Mouse (Mus musculus) lung, postnatal 14 days (tissue): ENCODE results near the gene B4galt5.

ENCODE experiments used
- DNase-seq: peaks from one replicate; pipeline ENCODE4 v3.0.0; 2021

Gene B4galt5

DNA sequence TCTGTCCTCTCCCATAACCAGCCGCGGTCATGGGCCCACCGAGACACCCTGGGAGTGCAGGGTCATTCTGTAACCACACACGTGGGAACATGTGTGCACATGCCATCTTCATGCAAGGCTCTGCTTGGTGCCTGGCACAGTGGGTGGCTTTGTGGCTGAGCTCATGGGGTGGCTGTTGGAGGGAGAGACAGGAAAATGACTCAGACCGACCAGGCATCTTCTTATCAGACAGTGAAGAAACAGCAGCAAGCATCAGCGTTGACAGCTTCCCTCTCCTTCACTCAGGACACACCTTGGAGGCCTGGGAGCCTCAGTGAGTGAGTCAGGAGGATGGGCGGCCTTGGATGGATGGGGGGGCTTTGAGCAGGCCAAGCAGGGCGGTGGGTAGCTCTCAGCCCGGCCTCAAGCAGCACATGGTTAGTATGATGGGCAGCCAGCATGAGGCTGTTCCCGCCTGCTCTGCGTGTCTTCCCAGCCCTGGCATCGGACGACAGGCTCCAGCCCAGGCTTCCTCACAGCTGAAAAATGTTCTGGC is 75.7 kb downstream of the B4galt5 start:
- DNase-seq, result no peak

DNA sequence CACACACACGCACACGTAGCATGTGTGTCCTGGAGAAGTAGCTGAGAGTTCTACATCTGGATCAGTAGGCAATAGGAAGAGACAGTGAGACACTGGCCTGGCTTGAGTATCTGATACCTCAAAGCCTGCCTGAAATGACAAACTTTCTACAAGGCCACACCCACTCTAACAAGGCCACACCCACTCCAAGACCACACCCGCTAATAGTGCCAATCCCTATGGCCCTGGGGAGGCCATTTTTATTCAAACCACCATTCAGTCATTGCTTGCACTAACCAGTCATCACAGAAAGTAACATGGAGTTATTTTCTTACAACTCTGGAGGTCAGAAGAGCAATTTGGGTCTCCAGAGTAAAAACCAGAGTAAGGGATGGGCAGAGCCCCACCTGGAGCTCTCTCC is 76.3 kb downstream of the B4galt5 start:
- DNase-seq, result no peak

DNA sequence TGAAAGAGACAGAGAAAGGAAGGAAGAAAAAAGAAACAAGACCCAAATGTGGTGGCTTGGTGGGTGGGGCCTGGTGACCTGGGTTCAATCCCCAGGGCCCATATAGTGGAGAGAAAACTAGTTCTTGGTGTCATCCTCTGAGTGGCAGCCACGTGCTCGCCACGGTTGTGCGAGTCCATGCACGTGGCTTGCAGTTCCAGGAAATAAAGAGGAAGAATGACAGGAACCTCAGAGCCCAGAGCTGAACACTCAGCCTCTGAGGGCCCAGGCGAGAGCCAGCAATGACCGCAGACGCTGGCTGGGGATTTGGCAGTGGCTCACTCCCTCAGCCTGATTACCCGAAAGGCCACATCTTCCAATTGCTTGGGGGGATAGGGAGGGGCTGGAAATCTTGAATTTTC is 77.9 kb downstream of the B4galt5 start:
- DNase-seq, result peak; percentile 9

DNA sequence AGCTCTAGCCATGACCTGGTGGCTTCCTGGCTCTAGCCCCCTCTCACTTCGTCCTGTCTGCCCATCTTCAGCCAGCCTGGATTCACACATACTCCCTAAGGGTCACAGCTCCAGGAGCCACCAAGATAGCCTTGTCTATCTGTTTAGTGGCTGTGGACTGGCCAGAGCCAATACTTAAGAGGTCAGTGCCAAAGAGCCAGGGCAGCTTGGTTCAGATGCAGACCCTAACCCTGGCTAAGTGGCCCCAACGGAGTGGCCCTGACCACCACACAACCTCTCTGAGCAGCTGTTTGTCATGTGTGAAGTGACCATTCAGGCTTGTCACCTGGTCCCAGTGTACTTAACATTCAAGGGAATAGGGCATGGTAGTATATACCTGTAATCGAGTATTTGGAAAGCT is 78.5 kb downstream of the B4galt5 start:
- DNase-seq, result peak; percentile 0

DNA sequence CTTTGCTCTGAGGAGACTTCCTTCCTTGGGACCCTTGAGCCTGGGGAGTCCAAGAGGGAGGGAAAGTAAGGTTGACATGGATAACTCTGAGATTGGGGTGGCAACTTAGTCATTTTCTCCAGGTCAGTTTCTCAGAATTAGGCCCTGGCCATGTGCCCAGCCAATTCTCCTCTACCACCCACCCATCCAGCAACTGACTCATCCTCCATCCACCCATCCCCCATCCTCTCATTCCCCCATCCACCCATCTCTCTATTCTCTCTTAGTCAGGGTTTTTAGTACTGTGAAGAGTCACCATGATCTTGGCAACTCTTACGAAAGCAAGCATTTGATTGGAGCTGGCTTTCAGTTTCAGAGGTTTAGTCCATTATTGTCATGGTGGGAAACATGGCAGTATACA is 80.3 kb downstream of the B4galt5 start:
- peak; percentile 0 for DNase-seq

DNA sequence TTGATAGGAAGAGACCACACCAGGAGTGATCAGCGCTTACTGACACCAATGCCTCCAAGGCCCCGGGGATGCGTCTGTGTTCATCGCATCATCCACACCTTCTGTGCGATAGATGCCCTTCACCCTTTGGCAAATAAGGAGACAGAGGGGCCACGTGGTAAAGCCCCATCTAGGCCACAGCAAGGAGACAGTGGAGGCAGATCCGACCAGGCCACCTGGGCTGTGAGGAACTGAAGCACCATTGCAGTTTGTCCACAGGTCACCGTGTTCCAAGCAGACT is 80.6 kb downstream of the B4galt5 start:
- DNase-seq, result peak; percentile 0

DNA sequence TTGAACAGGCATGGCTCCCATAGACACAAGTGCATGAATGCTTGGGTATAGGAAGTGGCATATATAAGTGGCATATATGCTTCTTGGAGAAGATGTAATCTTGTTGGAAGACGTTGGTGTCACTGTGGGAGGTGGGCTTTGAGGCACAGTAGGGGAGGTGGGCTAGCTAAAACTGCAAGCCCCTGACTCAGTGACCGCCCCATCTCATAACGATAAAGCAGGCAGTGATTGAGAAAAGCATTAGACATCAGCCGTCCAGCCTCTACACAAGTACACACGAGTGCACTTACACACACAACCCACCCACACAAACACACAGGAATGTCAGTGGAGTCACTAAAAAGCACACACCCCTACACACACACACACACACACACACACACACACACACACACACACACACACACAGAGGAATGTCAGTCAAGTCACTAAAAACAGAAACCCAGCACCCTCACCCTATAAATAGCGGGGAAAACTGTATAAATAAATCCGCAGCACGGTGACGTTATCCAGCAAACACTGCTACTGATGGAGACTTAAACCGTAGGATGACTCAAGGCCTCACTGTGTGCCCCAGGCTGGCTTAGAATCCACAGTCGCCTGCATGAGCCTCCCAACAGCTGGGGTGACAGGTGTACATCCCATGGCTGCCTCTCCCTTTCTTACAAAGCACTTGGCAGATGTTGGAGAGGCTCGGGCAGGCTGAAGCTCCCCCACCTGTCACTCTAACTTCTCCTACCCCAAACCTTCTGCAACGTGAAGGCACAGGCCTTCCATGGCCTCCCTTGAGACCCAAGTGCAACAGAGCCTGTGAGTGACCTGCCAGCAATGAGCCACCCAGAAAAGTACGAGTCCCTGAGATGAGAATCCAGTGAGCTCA is 81.2 kb downstream of the B4galt5 start:
- DNase-seq, result peak; percentile 0

DNA sequence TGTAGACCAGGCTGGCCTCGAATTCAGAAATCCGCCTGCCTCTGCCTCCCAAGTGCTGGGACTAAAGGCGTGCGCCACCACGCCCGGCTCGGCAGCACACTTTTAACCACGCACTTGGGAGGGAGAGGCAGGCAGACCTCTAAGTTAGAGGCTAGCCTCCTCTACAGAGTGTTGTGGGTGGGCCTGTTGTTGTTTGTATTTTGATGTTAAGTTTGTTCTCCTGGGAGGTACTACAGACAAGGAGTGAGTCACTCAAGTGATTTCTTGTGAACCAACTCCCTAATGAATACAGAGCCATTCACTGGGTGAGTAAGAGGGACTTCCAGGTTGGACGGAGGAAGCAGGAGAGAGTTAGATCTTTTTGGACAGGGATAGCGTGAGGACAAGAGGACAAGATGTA is 82.8 kb downstream of the B4galt5 start:
- peak; percentile 0 for DNase-seq

DNA sequence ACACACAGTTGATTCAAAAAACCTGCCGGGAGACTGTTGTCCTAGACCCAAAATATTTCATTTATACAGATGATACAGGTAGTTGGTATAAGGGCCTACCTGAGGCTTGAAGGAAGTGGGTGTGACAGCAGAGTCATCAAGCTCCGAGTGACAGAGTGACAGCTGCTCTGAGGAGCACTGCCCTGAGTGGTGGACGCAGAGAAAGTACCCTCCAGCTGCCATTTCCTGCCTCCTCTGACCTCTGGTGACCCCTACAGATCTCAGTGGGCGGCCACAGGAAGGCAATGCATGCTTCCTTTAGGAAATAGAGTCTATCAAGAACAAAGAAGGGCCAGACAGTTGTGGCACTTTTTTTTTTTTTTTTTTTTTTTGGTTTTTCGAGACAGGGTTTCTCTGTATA is 83.2 kb downstream of the B4galt5 start:
- peak; percentile 26 for DNase-seq

DNA sequence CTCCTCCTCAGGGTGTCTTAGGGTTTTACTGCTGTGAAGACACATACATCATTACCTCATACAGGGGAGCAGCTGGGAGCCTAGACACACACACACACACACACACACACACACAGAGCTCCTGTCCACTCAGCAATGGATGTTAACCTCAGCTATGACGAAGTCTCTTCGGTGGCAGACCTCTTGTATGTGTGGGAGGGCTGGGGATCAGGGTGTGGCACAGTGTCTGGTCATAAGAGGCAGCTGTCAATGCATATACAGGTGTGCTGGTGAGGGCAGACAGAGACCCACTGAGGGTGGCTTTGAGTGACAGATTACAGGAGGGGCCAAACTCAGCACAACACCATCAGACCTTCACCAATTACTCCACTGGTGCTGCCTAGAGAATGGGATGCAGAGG is 84.0 kb downstream of the B4galt5 start:
- DNase-seq, result no peak

DNA sequence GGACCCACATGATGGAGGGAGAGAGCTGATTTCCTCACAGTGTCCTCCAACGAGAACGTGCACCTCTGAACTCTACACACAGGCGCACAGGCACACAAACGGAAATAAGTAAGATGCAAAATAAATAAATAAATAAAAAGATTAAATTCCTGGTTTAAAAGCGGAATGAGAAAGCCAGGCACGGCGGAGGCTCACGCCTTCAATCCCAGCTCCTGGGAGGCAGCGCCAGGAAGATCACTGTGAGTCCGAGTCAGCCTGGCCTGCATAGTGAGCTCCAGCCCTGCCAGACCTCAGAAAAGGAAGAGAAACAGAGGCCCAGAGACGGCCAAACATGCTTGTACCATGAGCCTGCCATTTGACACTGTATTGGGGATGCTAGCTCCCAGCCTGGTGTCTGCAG is 85.1 kb downstream of the B4galt5 start:
- no peak for DNase-seq

DNA sequence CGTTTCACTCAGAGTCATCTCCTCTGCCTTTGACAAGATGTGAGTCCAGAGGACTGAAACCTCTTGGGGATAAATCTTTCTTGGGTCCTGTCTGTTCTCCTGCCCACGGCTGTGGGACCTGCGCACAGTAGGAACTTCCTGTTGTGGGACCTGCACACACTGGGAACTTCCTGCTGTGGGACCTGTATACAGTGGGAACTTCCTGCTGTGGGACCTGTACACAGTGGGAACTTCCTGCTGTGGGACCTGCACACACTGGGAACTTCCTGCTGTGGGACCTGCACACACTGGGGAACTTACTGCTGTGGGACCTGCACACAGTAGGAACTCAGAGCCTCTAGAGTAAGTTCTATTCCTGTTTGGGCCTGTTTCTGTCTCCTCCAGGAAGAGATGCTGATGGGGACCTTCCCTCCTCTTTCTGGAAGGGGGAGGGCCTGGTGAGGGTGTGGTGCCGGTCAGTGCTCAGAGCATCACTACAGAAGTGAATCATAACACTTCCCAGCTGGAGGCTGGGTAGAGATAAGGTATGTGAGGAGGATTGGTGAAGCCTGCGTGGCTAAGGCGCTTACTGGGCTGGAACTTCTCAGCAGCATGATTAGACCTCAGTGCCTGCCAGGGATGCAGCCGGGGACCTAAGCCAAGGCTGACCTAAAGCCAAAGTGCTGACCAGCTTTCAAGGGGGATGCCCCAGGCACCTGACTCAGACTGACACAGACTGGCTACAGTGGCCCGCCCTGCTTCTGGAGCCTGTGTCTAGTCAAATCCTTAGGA is 85.8 kb downstream of the B4galt5 start:
- peak; percentile 40 for DNase-seq

DNA sequence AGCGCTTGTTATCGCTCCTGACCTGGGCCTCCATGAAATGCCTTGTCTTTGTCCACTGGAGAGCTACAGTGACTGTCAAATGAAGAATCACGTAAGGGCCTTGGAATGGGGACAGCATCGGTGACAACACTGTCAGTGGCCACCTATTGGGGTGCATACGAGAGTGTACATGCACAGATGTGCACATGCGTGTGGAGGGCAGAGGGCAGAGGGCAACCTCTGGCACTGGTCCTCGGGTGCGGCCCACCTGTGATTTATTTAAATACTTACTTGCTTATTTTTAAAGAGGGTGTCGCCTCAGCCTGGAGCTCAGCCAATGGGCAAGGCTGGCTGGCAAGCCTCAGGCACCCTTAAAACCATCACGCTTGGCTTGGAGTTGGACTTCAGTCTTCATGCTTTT is 86.5 kb downstream of the B4galt5 start:
- DNase-seq, result no peak

DNA sequence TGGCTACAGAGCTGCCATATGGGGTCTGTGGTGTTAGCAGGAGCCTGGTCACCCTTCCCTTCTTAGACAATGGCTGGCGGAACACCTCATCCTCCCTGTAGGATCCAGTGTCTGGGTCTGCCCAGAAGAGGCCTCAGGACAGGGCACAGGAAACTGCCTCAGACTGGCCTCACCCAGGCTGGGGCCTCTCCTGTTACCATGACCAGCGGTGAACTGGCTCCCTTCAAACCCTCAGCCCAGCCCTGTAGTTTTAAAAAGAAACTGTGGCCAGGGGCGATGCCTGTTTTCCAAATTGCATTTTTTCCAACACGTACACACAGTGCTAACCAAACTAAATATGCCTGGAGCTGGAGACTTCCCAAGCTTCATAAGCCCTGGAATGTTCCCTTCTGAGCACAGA is 87.9 kb downstream of the B4galt5 start:
- DNase-seq, result peak; percentile 53

DNA sequence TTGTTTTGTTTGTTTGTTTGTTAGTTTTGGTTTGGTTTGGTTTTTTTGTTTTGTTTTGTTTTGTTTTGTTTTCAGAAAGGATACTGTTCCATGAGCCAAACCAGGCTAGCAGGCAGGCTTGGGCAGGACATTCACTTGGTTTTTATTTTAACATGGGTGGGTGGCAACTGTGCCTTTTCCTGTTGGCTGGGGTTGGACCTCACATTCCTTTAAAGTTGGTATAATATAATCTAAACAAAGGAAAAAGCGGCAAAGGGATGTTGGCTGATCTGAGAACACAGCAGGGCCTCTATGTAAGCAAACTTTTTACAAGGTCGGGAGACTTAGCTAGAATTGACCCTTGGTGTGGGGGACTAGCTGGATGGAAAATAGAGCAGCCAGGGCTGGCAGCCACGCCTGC is 91.2 kb downstream of the B4galt5 start:
- DNase-seq, result no peak

DNA sequence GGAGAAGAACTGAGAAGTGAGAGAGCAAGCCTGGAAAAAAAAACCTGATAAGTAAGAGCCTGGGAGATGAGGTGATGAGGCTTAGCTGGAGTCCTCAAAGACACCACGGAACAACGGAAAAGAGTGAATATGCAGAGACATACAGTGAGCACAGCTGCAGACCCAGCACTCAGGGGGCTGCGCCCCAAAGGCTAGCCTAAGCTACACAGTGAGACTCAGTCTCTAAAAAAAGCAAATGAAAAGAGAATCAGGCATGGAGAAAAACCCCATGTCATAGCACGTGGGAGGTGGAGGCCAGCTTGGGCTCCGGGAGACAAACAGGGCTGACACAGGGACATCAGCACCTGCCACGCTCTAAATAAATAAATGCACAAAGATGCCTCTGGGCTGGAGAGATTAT is 94.2 kb downstream of the B4galt5 start:
- DNase-seq, result no peak

DNA sequence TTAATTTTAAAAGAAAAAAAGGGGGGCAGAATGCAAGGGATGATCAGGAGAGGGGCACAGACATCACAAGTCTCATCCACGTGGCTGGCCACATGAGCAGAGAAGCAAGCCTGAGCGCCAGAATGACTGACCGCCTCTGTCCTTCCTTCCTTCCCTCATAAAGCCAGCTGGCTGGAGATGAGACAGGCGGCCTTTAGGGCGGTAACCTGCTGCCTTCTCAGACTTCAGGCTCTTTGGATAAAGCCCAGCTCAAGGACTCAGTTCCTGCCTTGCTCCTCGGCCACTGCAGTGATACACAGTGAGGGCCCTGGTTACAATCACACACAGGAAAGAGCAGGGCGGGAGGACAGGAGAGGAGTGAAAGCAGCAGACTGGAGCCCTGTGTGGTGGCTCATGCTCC is 94.8 kb downstream of the B4galt5 start:
- peak; percentile 68 for DNase-seq

DNA sequence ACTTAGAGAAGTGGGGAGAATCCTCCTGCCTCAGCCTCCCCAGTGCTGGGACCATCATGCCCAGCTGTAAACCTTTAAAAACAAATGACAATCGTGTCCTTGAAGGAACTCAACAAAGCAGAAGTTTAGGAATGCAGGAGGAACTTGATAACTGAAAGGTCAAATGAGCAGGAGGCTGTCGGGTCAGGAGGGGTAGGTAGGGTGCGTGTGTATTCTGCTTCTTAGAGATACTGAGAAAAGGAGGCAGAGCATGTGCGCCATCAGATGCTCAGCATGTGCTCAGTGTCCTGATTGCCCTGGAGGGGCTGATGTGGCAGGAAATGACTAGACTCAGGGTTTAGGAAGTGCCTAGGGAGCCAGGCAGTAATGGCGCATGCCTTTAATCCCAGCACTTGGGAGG is 95.5 kb downstream of the B4galt5 start:
- DNase-seq, result no peak

DNA sequence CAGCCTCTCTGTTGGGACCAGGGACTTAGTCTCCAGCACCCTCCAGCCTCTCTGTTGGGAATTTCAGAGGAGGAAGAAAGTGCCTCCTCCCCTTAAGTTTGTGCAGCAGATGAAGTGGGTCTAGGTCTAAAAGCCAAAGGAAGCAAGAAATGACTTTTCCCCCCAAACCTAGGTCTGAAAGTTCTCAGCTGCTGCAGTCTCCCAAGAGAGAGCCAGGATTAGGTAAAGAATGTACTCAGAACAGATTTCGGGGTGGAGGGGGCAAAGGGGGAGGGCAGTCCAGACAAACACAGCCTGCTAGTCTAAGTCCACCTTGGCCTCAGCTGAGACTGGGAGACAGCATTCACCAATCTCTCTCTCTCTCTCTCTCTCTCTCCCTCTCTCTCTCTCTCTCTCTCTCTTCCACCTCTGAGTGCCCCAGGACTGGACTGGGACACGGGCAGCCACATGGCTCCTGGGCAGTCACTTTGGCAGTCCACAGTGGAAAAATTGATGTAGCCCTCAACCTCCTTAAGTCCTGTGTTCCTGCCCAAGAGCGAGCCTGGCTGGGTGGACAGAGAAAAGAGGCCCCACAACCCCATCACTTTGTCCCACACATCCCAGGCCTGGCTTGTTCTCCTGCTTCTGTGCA is 96.8 kb downstream of the B4galt5 start:
- peak; percentile 28 for DNase-seq

DNA sequence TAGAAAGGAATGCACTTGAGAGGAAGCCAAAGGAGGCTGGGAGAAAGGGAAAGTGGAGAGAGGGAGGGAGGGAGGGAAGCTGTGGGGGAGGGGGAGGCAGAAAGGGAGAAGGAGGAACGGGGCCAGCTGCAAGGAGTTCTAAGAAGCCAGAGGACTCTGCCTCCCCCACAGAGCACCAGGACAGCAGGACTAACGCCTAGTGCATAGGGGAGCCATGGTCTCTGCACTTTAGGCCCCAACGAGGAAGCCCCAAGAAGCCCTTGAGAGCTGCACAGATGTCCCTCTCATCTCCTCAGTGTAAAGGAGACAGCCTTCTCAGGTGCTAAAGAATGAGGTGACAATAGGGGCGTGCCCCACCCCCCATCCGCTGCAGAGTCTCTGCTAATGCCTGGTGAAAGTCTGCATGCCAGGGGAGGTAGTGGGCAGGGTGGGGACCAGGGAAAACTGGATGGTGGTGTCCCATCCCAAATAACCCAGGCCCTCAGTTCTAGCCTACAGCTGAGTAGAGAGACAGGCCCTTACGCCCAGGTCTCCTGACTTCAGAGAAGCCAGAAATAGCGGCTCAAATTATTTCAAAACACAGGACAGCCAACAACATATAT is 98.1 kb downstream of the B4galt5 start:
- peak; percentile 68 for DNase-seq

DNA sequence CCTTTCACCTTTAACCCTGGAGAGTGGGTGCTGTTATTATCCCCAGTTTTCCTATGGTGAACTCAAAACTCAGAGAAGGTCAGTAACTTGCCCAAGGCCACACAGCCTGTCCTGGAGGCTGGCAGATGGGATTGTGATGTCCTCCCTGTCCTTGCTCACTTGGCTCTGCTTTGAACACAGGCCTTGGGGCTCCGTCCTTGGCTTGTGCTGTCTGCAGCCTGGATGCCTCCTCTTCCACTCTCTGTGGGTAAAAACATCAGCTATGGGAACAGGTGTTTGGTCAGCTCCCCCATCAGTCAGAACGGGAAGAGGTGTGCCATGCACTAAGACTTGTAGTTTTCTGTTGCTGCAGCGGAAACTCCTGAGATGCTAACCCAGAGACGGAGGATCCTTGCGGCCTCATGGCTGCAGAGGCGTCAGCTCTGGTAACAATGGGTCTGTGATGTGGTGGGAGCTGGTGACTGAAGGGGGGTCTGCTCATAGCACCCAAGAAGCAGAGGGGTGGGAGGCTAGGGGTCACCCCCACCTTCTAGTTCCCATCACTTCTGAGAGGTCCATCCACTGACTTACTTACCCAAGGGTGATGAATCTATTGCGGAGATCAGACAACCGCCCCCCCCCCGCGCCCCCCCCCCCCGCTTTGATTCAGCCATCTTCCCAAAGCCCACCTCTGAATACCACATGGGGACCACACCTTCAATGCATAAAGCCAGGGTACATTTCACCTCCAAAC is 98.8 kb downstream of the B4galt5 start:
- no peak for DNase-seq

DNA sequence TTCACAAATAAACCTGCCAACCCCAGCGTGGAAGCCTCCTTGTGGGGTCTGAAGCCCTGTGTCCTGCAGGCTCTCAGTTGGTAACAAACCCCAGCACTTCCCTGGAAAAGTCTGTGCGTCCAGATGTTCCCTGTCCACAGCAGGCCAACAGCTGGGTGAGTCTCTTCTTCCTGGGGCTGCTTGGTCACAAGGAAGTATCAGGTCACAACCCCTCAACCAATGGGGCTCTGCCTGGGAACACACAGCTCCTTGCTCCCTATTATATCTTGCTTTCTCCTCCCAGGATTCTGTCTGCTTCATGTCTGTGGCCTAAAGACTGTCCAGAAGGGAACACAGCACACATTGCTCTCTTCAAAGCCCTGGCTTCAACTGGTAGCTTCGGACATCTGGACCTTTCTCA is 99.4 kb downstream of the B4galt5 start:
- DNase-seq, result peak; percentile 64
